Mouse (Mus musculus) gastrocnemius, adult 8-10 months (tissue): ENCODE results near the gene Gtf2a1. TPM values are rescaled to one million over a fixed set of nuclear protein-coding genes. Genes with fewer than 3 reads are reported as not detected.
A peak's percentile ranks its signal among the peaks of the same experiment; 100 is the strongest.
"Not testable (repeated sequence)": the region's sequence is repeated elsewhere in the genome, so short reads cannot be mapped to it uniquely, and the experiment has no call there.

Source experiments
- DNase-seq, 2 experiments: peaks; one replicate each; pipeline ENCODE4 v3.0.0; 2022; ENCODE audit warnings: low spot score in 2 of 2
- total RNA-seq, 4 experiments: library from RNA; stranded (reverse); gene quantifications; 2 replicates each; pipeline ENCODE4 v1.2.4; 2022

The Gtf2a1 gene
- total RNA-seq: 10 to 100 TPM; 22.8 to 27.1 (median 25.5) TPM

DNA sequence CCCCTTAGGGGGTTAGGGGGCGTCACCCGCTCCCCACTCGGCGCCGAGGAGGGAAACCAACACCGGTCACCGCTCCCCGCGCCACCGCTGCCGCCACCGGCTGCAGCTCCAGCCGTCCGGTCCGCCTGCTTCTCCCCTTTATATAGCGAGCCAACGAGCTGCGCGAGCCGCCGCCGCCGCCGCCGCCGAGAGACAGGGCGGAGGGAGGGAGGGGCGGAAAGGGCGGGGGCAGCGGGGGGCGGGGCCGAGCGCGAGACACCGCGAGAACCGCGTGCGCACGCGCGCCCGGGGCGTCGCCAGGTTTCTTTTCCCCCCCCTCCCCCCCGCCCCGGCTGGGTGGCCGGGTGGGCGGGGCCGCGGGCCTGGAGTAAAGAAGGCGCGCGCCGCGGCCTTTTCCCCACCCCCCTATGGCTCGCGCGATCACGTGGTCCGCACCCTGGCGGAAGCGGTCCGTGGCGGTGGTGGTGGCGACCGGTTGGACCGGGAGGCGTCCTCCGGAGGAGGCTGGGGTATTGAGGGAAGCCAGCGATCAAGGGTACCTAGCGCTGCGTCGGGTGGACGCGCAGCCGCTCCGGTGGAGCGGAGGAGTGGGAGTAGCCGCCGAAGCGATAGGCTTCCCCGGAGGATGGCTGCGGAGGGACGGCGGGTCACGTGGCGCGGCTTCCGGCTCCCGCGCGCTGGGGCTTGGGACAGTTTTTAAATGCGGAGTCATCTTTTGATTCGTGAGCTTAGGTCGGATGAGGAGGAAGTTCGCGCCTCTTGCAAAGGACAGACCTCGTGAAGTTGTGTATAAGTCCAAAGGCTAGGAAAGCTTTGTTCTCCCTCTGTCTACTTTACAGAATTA lies at the start of gene Gtf2a1:
Gtf2a1 (minus strand) TSS at position 641 of the 844 bp plus-strand sequence.
- peak; percentile 89 to 92 for DNase-seq

DNA sequence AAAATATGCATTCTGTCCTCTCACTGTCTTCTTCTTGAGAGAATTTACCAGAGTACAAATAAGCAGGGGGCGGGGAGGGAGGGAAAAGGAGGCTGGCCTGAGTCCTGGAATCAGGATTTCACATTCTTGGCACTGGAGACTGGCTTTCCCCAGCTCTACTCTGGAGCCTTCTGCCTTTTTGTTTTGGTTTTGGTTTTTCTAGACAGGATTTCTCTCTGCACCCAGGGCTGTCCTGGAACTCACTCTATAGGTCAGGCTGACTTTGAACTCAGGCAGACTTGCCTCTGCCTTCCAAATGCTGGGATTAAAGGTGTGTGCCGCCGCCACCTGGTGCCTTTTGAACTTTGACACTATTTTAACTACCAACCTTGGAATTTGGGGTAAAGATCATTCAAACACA lies 48.1 kb upstream of the Gtf2a1 start:
- no peak for DNase-seq

DNA sequence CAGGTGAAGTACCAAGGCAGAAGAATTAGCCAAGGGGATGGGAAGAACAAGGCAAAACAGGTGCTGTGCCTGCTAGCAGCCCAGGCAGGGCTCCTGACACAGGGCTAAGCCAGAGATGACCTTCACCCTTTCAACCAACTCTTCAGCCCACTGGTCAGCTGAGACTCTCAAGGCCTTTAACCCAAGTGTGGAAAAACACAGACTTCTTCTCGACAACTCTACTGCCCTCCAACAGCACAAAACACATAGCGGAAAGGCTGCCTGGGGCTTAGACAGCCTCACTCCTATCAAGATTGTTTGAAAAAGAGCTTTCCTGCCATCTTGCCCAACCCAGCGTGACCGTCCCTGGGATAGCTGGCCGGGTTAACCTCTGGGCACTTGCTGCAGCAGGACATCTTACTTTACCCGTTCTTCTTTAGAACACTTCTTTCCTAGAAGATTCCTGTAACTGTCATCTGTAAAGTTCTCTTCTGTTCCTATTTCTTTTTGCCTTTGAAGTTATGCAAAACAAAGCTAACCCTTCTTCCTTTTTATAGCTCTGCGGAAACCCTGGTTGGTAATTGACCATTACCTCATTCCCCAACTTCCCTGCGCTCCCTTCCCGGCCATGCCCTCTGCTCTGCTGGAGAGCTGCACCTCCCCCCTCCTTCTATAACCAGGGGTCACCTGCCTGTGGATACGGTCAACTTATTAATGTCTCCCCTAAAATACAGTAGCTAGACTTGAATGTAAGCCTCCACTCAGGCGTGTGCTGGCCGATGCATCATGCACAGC lies 47.0 kb upstream of the Gtf2a1 start:
- no peak for DNase-seq

DNA sequence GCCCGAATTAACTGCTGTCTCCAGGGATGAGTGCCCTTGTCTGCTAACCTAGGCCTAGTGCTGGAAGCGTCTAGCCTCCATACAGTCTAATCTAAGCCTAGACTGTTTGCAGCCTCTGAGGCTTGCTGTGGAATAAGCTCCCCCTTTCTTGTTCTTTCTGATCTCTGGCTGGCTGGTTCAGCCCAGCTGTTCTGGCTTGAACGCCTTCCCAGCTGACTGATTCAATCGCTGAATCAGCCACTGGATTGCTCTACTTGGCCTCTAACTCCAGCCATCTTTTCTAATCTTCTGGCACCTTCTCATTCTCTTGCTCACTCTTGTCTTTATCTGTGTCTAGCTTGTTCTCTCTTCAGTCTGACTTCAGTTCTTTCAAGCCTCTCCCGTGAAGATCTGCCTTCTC lies 36.2 kb upstream of the Gtf2a1 start:
- no peak for DNase-seq

DNA sequence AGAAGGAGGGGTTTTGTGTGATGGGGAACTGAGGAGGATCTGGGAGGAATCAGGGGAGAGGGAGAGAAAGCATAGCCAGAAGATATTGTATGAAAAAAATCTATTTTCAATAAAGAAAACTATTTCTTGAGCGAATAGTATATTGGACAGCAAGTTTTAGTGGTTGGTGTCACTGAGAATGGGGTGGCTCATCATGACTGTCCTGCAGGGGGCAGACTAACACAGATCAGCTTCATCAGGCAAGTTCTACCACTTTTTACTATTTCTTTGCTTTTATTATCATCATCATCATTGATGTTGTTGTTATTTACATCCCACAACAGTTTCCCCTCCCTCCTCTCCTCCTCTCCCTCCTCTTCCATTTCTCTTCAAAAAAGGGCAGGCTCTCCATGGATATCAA lies 34.7 kb upstream of the Gtf2a1 start:
- DNase-seq: no peak

DNA sequence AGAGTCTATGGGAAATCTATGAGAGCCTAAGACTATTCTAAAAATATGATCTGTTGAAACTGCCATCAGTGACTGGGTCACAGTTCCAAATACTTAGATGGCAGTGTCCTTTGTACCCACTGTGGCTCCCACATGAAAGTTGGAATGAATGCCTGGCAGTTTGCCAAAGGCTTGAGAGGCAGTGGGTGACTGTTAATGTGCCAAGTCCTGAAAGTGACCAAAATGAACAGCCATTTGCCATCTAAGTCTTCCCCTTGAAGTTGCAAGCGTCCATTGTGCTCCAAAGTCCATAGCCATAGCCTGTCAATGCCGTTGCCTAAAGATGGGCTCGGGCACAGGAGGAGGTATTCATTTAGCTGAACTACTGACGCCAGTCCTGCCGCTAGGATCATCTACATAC lies 19.1 kb upstream of the Gtf2a1 start:
- no peak for DNase-seq

DNA sequence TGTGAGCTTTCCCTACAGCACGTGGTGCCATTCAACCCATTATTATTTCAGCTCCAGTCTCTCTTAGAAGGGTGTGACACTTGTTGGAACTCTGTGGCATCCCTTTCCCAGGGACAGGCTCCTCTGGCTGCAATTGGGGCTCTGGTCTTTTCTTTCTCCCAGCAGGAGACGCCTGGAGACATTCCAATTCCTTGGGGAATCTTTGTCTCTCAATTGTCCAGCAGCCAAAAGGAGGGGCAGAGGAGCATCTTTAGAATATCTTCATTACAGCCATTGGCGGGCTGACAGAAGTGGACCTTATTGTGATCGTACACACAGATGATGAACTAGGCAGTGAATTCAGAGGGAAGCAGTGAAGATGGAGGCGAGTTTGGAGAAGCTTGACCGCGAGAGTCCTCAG lies 17.4 kb upstream of the Gtf2a1 start:
- DNase-seq: no peak

DNA sequence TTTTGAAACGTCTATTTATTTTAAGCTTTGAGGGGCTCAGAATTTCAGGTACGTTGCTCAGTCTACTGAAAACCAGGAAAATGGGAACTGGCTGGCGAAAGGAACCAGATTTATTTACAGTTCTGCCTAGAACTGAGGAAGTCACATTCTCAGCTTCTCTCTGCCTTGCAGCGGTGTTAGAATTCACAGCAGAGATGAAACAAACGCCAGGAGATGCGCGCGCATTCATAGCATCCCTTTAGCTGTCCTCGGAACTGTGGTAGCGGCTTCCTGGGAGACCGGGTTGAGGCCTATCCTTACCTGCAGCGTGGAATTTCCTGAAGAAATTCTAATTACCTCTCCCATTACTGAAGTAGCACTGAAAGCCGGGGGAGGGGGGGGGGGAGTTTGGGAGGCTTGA lies 16.4 kb upstream of the Gtf2a1 start:
- no peak for DNase-seq

DNA sequence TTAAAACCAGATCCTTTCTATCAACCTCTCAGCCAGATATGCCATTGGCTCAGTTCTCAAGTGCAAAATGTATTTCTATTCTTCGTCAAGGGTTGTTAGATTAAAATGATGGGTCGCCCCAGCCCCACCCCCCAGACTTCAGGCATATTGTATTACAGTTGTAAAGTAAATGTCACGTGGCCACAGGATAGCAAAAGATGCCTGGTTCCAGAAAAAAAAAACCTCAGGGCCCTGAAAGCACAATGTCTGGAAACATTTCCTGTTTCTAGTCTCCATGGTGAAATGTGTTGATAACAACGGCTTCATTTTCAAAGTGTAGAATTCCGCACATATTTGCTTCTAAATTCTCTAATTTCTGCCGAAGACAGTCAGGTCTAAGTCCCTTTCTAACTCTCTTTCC lies 14.3 kb upstream of the Gtf2a1 start:
- no peak for DNase-seq

DNA sequence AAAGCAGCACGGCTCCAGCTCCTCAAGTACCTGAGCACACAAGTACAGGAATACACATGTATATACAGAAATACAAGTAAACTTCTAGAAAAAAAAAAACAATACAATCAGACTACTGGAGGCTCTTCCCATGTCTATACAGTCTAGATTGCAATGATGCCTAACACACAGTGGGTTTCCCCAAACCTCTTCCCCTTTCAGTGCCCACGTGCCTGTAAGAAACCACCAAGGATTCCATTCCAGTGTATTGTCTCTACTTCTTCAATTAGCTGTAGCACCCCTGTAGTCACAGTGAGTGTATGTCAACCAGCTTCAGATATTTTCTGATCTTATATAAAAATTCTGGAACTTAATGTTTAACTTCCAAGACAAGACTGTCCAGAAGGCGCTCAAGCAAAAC lies 1.8 kb upstream of the Gtf2a1 start:
- no peak for DNase-seq

DNA sequence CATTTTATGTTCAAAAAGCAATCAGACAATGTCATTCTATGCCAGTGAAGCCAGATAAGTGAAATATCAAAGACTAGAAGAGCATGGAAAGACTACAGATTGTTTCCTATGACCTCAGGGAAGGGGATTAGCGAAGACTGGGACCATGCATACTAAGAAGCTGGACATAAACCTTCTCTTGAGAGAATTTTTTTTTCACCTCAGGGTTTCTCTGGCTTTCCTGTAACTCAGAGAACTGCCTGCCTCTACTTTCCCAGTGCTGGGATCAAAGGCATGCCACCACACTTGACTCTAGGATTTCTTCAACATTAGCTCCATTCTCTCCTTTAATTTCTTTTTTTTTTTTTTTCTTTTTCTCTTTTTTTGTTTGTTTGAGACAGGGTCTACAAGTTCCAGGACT lies 904 bp upstream of the Gtf2a1 start:
- no peak for DNase-seq

DNA sequence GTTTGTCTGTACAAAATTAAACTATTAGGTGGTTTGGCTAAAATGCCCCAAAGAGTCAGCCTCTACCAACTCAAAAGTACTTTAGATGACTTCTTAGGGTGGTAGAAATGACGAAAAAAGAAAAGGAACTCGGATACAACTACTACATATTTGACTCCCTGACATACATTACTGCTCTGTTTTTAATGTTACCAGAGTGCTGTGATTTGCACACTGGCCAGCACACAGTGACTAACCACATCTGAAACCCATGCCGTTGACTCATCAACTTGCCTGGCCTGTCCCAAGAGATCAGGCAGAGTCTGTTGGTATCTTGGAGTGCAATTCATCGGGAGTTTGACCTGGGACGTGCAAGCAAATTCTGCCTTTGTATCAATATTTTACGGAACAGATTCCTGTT lies 429 bp upstream of the Gtf2a1 start:
- peak; percentile 4 to 26 for DNase-seq

DNA sequence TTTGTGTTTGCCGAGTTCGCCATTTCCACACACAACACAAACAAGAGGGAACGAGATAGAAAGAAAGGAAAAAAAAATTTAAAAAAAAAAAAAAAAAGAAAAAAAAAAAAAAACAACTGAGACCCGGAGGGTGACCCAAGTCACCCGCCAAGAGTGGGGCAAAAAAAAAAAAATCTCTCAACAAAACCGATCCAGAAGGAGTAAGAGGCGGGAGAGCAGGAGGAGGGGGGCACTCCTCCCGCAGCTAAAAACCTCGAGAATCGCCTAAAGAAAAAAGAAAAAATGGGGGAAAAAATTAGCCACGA lies 793 bp downstream of the Gtf2a1 start:
- no peak for DNase-seq

DNA sequence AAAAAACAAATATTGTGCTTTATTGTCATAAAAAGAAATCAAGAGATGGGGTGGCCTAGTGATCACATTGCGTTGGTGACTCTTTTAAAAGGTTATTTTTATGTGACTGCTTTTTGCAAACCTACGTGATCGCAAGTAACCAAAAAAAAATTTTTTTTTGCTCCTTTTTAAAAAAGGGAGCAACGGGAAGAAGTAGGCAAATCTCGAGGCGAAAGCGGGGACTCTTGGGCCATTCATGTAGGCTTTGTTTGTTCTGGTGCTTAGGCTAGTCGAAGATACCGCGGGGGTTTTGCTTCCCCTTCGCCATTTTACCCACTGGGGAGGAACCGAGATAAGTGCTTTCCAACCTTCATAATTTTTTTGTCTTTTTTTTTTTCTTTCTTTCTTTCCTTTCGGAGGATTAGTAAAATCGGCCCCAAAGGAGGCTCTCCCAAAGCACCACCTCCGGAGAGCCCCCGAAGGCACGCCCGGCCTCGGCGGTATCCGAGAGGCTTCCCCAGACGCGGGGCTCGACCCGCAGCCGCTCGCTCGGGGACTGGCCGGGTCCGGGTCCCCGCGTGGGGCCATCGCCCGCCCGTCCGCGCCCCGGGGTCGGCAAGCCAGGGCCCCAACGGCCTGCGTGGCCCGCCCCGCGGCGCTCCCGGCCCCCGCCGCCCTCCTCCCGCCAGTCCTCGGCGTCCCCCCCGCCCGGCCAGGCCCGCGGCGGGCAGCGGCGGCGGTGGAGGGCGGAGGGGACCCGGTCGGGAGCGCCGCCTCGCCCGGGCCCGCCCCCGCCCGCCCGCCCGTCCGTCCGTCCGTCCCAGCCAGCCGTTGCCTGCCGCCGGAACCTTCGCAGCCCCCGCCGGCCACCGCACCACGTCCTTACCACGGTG lies 1.4 kb downstream of the Gtf2a1 start:
- DNase-seq: peak; percentile 11 to 29

DNA sequence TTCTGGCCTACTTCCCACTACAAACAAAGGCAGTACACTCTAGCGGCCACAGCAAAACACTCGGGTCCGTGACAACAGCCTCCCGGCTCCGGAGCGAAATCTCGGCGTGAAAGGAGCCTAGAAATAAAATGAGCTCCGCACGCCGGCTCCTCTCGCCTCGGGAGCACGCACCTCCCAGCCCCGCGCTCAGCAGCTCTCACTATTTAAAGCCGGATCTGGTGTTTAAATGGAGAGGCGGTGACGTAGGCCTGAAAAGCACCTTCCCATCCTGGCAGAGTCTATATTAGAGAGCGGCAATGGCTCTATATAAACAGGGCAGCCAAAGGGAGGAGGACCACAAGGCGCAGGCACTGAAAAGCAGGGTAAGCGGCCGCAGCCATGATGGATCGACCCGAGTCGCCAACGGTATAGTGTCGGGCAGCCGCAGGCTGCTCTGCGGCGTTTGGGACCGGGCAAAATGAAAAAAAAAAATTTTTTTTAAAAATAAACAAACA lies 2.1 kb downstream of the Gtf2a1 start:
- peak; percentile 81 to 85 for DNase-seq

DNA sequence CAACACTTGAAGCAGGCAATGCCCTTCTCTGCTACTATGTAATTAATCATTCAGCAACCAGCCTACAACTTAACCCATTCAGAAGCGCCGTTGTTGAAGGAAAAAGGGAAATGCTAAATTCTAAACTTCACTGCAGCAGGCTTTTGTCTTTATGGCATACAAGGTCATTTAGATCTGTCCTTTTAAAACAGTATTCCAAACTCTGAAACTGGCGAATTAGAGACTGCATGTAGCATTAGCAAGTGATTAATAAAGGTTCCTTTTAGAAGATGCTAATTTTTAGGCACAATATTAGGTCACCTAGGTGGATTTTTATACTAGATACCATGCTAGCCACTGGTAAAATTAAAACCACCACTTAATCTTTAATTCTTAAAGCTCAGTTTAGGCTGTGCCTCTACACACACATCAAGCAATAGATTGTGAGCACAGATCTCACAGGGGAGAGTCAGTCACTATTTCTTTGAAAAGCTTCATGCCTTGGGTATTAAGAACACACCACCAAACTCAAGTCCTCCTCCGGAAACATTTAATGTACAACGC lies 2.7 kb downstream of the Gtf2a1 start:
- DNase-seq: no peak

DNA sequence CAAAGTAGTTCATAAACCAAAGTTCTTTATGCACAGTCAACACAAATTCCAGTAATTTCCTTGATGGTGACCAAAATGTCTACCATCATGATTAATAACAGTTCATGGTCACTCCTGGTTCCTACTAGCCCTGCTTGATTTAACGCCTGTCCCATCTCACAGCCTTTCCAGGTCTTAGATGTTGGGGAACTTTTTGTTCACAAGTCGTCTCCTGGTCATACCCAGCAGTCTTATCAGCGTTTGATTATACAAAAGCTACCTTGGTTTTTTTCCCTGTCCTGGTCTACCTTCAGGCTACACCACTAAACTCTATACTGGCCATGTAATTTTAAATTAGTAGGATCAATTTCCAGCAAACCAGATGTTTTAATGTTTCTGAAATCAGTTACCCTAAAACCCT lies 3.2 kb downstream of the Gtf2a1 start:
- DNase-seq: no peak

DNA sequence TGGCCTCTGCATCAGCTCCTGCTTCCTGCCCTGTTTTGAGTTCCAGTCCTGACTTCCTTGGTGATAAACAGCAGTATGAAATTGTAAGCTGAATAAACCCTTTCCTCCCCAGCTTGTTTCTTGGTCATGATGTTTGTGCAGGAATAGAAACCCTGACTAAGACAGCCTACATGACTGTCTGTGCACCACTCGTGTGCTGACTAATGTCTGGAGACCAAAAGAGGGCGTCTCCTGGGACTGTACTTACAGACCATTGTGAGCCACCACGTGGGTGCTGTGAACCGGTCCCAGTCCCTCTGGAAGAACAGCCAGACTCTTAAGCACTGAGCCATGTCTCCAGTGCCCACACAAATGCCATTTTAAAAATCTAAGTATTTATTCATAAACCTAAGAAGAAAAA lies 4.5 kb downstream of the Gtf2a1 start:
- not testable (repeated sequence) for DNase-seq

DNA sequence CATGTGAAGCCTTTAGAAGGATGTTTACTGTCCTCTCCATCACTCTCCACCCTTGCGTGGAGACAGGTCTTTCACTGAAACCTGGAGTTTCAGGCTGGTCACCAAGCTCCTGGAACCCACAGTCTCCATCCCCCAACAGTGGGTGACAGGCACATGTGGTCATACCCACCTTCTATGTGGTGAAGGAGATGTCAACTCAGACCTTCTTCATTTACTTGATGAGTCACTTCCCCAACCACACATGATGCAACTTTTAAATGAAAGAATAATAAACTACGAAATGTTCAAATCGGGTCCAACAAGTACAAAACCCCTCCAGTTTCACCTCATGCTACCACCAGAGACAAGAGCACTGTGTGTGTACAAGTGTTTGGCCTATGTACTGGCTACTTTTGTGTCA lies 5.1 kb downstream of the Gtf2a1 start:
- DNase-seq: no peak

DNA sequence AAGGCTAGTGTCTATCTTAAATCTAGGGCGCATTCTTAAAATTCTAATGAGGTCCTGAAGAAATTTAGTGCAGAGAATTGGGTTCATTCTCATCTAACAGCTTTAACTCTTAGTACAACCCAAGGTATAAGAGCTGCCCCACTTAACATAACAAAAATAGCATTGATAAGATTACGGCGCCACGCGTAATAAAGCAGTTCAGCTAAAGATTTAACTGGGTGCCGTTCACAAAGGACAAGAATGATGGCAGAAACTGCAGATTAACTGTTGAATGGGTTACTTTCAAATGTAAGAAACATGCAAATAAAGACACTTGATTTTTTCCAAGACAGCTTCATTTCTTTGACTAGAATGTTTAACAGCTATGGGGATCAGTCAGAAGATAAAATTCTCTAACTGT lies 6.9 kb downstream of the Gtf2a1 start:
- no peak for DNase-seq

DNA sequence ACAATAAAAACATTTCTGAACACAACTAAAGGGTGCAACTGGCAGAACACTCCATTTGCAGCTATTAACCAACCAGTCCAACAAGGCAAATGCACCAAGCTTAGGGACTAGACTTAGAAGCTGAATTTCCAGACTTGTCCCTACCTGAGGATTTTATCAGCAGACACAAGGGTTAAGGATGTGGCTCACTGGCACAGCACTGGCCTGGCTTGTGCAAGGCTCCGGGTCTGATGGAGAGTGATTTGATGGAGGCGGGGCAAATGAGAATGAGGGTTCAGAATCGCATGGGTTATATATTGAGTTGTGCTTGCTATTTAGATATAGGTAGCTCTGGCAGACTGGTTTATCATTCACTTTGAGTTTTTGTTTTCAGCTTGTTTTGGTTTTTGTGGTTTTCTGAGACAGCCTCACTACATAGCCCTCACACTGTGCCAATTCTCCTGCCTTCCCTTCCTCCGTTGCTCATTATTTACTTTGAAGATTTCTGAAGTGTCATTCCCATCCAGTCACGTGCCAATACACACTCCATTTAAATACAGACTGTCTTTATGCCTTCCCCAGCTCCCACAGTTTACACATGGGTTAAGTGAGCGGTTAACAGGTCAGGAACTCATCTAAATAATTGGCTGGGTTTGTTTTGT lies 7.8 kb downstream of the Gtf2a1 start:
- no peak for DNase-seq
